Mouse (Mus musculus) heart, adult 2 months (tissue): ENCODE results near the gene Cmya5.

Experiments used
- CTCF ChIP-seq: fragments of 200-600 bp; IDR thresholded peaks from 2 replicates; pipeline ENCODE4 v1.8.1; 2022; ENCODE audit warnings: antibody characterized with exemption, mild to moderate bottlenecking, moderate library complexity
- EP300 ChIP-seq: fragments of 200-500 bp; IDR thresholded peaks from 2 replicates; pipeline ENCODE4 v1.6.1; 2011; ENCODE audit warnings: low read depth, low read length, control low read depth; ENCODE audit not compliant: insufficient read depth
- POLR2A ChIP-seq: fragments of 200-500 bp; IDR thresholded peaks from 2 replicates; pipeline ENCODE4 v1.6.1; 2011; ENCODE audit warnings: mild to moderate bottlenecking, low read depth, low read length, control low read depth; ENCODE audit not compliant: insufficient read depth

DNA sequence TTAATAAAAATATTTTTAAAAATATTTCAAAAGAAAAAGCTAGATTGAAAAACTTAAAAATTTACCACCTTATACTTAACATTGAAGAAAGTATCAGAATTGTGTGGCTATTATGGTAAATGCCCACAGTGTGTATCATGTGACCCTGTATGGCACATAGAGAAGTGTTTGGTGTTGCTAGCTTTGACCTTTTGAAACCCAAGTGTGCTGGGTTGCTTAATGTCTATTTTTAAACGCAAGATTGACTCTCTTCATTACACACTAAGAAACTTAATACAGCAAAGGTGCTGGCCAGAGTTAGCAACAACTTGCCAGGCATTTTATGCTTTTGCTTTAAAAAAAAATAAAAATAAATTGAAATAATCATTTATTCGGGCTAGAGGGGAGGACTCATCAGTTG lies 9.0 kb downstream of the Cmya5 start:
- TF ChIP-seq POLR2A (no peak), CTCF (no peak), EP300 (no peak)
